Mouse (Mus musculus) right cerebral cortex, postnatal 25 days (tissue): ENCODE data around the gene Intu.

Experiments
- DNase-seq: peaks from one replicate; pipeline ENCODE4 v3.0.0; 2022

Gene Intu

DNA sequence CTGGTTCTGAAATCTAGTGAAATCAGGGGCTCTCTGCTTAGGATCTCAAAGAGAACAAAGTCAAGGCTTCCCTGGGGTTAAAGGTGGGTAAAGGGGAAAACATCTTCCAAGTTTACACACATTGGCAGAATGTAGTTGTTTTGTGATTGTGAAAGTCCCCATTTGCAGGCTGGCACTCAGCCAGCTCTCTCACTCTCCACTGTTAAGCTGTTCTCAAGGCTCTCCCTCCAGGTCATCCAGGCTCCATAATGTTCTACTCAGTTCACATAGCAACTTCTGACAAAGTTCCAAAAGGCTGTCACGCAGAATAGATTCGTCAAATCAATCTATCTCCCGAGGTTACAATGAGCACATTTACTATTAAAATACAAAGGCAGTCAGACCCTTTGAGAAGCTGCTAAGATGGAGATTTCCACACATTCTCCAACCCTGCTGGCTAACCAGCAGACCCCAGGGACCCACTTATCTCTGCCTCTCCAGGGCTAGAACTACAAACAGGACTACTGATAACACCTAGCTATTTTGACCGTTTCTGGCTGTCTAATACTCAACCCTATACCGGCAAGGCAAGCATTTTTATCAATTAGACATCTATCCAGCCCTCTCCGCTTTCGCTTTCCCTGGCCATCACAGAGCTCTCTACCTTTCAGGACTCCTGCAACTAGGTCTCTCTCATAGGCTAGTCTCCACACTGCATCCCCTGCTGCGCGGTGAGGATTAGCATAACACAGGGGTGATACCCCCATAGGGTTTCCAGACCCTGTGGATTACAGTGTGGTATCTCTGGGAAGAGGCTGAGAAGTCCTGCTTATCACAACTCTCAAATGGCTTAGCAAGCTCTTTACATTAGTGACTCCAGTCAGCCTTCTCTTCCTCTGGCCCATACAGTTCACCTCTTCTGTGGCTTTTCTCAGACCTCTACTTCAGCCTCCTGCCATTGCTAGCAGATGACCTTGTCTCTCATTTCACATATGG lies 2.8 kb upstream of the Intu start:
- no peak for DNase-seq

GRCm38 (mm10) chr3:40528958-40529357 lies 2.1 kb upstream of the Intu start:
- no peak for DNase-seq

- DNase-seq: no peak
These were observed 241 bp upstream of the Intu start for GRCm38 (mm10) chr3:40530845-40531244.

DNA sequence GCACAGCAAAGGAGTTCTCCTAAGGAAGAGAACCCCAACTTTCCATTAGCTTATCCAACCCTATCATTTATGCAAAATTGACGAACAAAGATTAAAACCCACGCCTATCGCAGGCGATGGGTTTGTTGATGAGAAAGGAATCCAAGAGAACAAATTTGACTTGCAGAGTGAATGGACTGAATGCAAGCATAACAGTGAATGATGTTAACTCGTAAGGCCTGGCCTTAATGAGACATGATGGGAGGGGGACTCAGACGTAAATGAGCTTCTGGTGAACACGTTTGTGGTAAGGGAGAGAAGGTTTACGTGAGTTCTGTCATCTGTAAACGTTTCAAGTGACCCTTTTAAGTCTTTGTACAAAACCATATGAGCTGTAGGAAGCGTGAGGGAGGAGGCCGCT lies 1.2 kb downstream of the Intu start:
- DNase-seq: no peak

- no peak for DNase-seq
These were observed 3.1 kb downstream of the Intu start for GRCm38 (mm10) chr3:40534141-40534540.

GRCm38 (mm10) chr3:40540567-40541554 lies 9.8 kb downstream of the Intu start:
- DNase-seq: peak; percentile 88

GRCm38 (mm10) chr3:40546621-40547020 lies 15.5 kb downstream of the Intu start:
- no peak for DNase-seq

- no peak for DNase-seq
These were observed 121.9 kb downstream of the Intu start for GRCm38 (mm10) chr3:40652941-40653352.

DNA sequence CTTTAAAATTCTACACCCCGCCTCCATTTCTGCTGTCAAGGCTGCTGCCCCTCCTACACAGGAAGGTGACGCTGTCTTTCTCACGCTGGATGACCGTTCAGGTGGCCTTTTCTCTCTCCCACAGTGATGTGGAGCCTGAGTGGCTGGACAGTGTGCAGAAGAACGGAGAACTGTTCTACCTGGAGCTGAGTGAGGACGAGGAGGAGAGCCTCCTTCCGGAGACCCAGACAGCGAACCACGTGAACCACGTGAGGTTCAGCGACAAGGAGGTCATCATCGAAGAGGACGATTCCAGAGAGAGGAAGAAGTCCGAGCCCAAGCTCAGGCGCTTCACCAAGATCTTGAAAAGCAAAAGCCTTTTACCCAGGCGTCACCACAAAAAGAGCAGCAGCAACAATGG lies 122.5 kb downstream of the Intu start:
- no peak for DNase-seq

GRCm38 (mm10) chr3:40654028-40654427 lies 122.9 kb downstream of the Intu start:
- no peak for DNase-seq

DNA sequence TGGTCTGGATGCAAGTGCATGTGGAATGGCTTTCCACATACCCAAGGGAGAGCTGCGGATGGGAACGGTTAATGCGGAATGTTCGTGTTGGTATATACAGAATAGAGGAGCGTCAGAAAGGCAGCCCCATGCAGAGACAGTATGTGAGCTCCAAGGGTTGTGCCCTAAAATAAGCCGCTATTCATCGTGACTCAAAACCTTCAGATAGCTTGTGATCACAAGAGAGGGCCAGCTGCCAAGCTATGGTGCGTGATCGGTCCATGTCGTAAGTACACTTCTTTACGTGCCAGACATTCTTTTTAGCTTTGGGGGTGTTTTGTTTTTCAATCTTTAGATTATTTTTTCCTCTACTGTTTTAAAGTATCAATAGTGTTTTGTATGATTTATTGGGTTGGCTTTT lies 124.5 kb downstream of the Intu start:
- DNase-seq: no peak

DNA sequence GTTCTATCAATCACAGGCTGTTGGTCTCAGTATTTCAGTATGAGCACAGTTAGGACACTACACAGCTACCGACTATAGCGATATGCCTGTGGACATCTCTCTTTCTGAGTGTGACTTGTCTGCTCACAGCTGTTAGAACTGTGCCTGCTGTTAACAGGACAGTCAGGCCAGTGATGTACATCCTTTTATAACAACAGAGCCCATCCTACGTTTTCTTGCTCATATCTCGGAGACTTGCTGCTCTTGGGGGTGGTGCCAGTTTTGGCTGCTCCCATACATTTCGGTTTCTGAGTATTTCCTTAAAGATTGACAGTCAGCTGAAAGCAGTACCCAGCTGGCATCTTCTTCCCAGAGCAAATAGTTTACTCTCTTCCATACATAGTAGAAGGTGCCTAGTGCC lies 125.3 kb downstream of the Intu start:
- no peak for DNase-seq

DNA sequence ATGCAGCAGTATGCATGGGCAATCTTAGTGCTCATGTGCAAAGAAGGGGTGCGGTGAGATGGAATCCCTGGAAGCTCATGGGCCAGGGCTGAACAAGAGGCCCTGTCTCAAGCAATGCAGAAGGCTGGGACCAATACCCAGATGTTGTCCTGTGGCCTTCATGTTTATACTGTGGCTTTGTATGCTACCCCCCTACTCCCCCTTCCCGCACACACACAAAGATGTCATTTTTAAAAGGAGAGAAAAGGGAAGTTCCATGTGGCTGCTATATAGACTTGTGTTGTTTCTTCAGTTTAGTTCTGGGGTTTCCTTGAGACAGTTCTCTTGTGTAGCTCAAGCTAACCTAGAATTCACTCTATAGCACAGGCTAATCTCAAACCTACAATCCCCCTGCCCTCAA lies 129.1 kb downstream of the Intu start:
- DNase-seq: no peak

- DNase-seq: no peak
These were observed 135.0 kb downstream of the Intu start for GRCm38 (mm10) chr3:40666109-40666508.

DNA sequence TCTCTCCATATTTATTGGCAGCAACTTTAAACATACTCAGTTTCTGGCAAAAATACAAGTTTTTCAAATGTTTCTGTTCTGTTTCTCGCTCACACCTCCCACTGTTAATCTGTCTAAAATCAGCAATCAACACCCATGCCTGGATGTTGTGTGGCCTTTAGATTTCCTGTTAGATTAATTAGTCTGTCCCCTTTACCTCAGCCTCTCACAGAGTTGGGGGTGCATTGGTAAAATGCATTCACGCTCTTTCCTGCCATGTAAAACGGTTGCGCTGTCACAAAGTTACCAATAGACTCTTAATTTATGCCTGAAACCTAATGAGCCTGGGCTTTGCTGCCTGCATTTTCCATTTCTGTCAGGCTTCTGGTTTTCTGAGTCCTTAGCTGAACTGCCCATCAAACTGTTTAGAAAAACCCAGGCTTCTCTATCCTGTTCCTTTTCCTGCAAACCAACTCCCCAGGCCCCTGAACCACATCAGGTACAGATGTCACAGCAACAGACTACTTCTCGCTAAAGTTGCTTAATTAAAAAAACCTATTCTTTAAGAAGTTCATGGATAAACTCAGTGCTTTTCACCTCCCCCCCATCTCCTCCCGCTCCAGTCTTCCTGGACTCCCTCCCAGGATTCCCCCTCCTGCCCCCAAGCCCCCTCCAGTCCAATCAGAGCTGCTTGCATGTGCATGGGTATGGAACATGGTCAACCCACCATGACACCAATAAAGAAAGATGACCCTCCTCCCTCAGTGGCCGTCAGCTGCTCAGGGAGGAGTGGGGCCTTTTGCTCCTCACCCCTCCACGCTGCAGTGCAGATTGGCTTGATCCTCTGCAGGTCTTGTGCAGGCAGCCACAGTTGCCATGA lies 136.0 kb downstream of the Intu start:
- no peak for DNase-seq

- no peak for DNase-seq
These were observed 137.8 kb downstream of the Intu start for GRCm38 (mm10) chr3:40668889-40669288.

- DNase-seq: no peak
These were observed 138.3 kb downstream of the Intu start for GRCm38 (mm10) chr3:40669395-40669794.

- DNase-seq: no peak
These were observed 142.4 kb downstream of the Intu start for GRCm38 (mm10) chr3:40673515-40673914.

DNA sequence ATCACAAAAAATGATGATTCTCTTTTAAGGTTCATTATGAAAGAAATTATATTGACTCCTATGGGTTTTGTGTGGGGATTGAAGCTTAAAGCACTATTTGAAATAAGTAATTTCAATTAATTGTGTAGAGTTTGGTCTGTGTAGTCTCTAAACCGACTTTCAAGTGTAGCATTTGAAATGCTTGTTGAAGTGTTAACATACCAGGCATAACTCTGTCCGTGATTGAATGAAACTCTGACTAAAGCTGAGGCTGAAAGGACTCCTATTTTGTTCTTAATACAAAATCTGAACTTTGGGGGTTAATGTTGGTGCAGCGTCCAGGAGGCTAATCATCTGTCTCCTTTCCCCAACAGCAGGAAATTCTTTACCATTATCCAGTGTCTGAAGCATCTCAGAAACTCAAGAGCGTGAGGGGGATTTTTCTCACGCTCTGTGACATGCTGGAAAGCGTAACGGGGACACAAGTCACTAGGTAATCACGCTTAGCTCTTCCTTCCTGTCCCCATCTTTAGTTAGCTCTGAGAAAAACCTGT lies 143.9 kb downstream of the Intu start:
- DNase-seq: no peak

- DNase-seq: no peak
These were observed 147.8 kb downstream of the Intu start for GRCm38 (mm10) chr3:40678856-40679255.

GRCm38 (mm10) chr3:40682404-40682803 lies 151.3 kb downstream of the Intu start:
- no peak for DNase-seq

- DNase-seq: no peak
These were observed 152.1 kb downstream of the Intu start for GRCm38 (mm10) chr3:40683171-40683570.
